Mouse (Mus musculus) adrenal gland, adult 2 months (tissue): ENCODE results near the gene Adm. TPM values are rescaled to one million over a fixed set of nuclear protein-coding genes. Genes with fewer than 3 reads are reported as not detected.
"Not testable (repeated sequence)": the region's sequence is repeated elsewhere in the genome, so short reads cannot be mapped to it uniquely, and the experiment has no call there.

Source experiments
- DNase-seq: peaks from one replicate; pipeline ENCODE4 v3.0.0; 2021
- long read RNA-seq: library from polyadenylated mRNA; stranded (forward); transcript quantifications from one replicate; pipeline ENCODE4 v2.0.0, GENCODE M21; 2021
- polyA plus RNA-seq: library from polyadenylated mRNA; depleted of rRNA; stranded (reverse); fragments of >200 nt; gene quantifications from 2 replicates; pipeline ENCODE4 v1.2.3, GENCODE M21; 2012; rRNA removed
- total RNA-seq, 2 experiments: library from RNA; stranded (reverse); gene quantifications; 2 replicates each; pipeline ENCODE4 v1.2.3; 2021

Gene Adm
- total RNA-seq (10 to 100 TPM; 12.0 to 31.5 TPM), polyA plus RNA-seq (11.7 and 25.1 TPM in 2 replicates)
- long read RNA-seq, transcript Adm-201 (4 exons, 1,390 nt) = major isoform, 28 of 34 reads
- long read RNA-seq, partial matches to known transcripts = 2 of 34 reads
- long read RNA-seq, other reads (novel, unspliced or antisense) = 4 of 34 reads

DNA sequence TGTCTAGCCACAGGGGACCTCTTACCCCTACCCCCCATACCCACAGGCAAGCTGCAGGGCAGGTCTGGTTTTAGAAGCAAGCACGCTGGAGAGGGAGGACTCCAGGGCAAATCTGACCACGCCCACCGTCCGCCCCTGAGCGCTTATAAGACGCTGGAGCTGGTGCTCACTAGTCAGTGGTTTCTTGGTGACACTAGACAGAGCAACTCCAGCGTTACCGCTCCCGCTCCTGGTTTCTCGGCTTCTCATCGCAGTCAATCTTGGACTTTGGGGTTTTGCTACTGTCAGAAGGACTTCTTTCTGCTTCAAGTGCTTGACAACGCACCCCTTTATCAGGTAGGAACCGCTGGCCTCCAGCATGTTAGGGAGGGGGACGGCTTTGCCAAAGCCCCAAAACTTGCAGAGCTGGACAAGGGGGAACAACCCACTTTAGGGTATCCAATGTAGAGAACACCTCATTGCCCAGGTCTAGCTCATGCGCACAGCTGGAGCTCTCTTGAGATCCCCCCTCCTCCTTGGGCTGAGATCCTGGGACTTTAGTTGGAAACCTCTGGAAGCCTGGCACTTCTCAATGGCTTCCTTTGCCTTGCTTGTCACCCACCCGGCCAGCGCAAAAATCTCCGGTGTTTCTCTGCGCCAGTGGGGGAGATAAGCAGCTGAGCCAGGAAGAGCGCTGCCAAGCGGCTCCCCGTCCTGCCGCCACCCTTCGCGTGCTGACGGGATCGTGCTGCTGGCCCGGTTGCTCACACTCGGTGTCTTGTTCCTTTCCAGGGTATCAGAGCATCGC, at the start of gene Adm:
Gene Adm (plus strand): TSS at position 176 of the 787 bp plus-strand sequence.
- peak; percentile 89 for DNase-seq

DNA sequence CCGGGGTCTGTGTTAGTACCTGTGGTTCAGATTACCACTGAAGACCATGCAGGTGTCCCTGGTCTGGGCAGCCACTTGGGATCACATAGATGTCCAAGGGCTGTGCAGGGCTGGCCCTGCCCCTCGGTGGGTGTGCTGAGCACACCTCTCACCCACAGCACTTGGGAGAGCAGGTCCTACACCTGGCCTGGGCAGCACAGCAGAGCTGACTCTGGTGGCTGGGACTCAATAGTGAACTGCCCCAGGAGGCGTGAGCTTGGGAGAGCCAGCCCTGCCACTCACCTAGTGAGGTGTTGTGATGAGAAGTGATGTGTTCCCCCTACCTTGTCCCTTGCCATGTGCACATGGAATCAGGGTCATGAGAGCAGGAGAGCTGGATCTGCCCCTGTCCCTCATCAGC, 43.8 kb upstream of the Adm start:
- no peak for DNase-seq

DNA sequence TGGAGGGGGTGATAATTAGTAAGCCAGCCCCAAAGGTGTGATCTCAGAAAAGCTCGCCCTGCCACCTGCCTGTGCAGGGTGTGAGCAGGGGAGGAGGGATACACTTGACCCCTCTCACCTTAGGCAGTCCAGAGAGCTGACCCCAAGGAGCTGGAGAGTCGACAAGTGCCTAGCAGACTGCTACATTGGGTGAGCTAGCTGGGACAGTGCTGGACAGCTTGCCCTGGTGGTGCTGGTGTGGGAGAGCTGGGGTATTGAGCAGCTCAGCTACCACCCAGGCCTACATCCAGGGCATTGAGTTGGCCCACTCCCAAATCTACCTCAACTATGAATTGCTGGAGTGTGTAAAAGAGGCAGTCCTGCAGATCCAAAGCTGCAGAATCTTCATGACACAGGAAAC, 43.3 kb upstream of the Adm start:
- DNase-seq = no peak

DNA sequence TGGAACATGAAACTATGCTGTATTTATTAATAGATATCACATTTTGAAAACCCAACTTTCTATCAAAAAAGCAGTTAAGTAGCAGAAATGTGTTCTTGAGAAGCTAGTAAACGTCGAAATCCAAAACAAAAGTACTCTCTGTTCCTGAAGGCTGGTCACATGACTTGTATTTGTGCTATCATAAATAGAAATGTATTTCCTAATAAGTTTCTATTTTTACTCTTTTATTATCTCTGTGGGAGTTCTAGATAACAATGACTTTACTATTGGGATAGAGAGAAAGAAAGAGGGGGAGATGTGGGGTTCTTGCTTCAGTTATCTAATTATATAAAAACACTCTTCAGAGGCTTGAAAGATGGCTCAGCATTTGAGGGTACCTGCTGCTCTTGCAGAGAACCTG, 42.2 kb upstream of the Adm start:
- DNase-seq = no peak

DNA sequence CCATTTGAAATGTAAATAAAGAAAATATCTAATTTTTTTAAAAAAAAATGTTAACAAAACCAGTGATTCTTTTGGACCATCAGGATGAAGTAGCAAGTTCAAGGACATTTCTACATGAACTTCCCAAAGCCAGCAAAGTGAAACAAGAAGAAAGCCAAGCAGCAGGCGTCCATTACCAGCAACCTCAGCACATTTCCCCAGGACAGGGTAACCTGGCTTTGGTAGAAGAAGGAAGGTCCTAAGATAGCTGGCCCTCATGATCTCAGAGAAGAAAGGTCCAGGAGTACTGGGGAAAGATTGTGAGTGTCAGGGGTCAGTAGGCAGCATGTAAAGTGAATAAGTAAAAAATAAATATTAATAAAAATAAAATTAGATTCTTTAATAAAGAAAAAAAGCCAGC, 39.7 kb upstream of the Adm start:
- DNase-seq = no peak

DNA sequence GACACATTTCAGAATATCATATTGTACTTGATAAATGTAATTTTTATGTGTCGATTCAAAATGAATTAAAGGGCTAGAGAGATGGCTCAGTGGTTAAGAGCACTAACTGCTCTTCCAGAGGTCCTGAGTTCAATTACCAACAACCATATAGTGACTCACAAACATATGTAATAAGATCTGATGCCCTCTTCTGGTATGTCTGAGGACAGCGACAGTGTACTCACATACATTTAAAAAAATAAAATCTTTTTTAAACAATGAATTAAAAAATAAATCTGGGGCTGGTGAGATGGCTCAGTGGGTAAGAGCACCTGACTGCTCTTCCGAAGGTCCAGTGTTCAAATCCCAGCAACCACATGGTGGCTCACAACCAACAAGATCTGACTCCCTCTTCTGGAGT, 33.5 kb upstream of the Adm start:
- not testable (repeated sequence) for DNase-seq

DNA sequence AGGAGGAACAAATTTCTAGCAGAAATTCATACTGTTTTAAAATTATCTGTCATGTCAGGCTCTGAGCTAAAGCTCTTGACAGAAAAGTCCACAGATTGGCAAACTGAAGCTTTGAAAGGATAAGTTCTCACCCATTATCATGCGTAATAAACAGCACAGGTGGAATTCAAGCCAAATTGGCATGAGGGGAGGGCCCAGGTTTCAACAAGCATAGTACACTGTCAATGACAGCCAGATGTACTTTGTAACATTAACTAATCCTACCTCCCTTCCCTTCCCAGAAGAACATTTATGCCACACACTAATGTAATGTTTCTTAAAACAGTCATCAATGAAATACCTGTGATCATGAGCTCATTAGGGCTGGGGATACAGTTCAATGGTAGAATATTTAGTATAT, 30.3 kb upstream of the Adm start:
- no peak for DNase-seq

DNA sequence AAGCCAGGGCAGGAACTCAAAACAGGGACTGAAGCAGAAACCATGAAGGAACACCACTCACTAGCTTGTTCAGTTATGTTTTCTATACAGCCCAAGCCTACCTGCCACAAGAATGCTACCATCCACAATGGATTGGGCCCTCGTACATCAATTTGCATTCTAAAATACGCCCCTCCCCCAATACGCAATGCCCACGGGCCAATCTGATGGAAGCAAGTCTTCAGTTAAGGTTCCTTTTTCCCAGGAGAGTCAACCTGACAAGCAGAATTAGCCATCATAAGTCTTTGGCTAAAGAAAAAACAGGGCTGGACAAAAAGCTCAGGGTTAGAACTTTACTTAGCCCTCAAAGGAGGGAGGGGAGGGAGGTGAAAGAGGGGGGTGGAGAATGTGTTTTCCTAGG, 22.0 kb upstream of the Adm start:
- no peak for DNase-seq

DNA sequence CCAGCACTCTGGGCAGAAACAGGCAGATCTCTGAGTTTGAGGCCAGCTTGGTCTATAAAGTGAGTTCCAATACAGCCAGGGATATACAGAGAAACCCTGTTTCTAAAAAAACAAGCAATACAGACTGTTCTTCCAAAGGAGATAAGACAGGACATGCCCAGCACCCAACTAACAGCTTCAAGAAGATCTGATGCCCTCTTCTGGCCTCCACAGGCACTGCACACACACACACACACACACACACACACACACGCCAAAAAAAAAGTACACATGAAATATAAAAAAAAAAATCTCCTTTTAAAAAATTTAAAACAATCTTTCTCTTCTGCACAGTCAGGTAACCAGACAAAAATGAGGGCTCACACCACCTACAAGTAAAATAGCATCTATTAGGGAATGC, 20.6 kb upstream of the Adm start:
- no peak for DNase-seq

DNA sequence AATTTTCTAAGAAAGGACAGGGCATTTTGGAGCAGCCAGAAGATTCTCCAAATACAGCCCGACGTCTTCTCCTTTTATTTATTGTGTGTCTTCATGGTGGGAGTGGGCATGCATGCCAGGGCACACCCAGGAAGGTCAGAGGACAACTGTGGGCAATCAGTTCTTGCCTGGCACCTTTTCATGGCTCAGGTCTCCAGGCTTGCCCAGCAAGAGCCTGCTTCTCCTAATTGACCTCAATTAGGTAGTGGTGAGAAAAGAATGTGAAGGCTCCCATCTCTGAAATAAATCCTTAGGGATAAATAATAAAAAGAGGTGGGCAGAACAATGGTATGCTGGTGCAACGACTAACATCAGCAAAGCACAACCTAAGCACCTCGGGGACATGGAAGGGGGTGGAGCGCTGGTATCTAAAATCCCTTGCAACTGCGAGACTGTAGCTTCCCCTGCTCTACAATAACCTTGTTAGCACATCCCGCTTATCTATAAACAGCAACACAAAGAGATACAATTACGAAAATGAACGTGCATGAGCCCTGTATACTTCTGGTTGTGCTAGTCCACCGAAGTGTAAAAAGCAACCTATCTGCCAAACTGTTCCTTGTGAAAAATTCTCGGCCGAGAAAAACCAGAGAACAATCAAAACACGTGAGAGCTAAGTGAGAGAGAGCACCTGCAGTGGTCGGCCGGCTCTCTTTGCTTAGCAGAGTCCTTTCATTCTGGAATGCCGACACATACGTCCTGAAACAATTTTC, 13.9 kb upstream of the Adm start:
- no peak for DNase-seq

DNA sequence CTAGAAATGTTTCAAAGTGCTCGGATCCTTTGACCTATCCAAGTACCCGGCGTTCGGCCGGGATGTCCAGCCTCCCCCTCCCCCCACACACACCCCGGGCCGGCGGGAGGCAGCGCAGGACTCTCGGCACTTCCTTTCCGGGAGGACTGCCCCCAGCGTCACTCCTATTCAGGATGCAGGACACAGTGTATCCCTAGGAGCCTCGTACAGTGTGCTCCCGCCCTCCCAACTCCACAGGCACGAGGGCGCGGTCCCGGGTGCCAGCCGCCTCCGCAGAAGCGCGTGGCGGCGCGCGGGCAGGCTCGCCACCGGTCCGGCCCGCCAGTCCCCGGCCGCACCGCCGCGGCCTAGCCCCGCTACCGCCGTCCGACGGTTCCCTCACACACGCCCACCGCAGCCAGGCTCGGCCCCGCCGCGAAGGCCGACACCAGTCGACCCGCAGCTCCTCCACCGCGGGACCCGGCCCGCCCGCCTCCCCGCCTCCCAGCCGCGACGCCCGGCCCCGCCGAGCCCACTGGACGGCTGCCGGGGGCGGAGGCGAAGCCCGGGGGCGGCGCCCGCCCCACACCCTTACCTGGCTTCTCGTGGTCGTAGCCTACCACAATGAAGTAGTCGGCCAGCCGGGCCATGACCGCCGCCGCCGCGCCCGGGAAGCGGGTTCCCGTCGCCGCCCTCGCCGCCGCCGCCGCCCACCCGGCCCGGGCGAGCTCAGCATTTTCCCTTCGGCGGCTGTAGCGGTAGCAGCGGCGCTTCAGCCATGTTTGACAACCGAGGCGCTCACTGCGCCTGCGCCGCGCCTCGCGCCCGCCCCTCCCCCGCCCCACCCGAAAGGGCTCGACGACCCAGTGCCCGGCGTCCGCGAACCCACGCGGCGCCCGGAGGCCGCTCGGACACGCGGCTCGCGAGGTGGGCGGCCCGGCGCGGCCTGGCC, 13.1 kb upstream of the Adm start, which contains the start of gene Sbf2:
Gene Sbf2 (minus strand): TSS at position 790 of the 931 bp plus-strand sequence.
- DNase-seq = peak; percentile 92

DNA sequence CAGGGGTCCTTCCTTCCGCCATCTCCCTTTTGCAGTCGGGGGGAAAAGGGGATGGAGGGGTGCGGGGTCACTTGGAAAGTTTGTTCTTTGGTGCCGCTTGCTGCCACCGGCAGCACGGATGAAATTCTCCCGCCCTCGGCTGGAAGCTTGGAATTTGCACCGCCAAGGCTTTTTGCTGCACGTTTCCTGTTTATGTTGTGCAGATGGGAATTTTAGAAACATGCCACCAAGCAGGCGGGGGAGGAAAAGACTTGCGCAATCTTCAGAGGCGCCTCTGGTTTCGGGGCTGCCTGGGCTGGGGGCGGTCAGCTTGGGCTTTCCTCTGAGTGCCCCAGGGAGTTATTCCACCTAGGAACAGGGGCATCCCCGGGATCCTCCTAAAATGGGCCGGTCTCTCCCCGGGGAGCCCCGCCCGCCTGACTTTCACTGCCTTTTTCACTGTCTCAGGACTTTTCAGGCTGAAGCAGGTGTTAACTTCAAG, 12.3 kb upstream of the Adm start:
- DNase-seq = peak; percentile 84

DNA sequence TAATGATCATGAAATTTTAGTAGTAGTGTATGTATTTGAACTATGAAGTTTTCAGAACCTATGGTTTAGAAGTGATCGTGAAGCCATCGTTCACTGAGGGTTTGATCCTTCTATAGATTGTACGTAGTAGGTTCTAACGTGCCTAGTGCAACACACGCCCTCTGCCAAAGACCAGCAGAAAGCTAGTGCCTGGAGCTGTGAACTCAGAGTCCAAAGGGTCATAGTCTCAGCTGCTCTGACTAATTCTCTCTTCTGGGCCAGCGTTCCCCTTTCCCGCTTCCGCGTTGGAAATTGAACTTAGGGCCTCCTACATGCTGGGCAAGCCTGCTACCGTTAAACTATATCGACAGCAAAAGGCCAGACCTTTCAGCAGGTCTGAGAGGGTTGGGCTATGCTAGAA, 11.7 kb upstream of the Adm start:
- no peak for DNase-seq

DNA sequence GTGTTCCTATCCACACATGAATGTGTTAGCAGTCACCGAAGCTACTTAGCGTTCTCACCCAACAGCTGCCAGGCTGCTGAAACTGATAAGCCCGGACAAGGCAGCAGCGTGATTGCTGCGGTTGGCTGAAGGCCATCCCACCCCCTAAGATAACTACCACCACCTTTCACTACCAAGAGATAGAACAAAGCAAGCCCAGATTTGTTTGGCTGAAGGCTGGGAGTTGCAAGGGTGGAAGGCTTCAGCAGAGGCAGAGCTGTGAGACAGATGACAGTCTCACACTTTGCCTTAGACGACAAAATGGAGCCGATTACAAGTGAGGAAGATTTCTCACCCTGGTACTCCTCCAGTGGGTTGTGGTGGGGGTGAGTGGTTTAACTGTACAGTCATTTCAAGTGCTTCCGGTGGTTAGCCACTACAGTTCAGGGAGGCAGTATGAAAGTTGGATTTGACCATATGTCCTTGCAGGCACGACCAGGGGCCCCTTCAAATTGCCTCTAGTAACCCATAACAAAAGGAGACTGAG, 8.3 kb upstream of the Adm start:
- no peak for DNase-seq

DNA sequence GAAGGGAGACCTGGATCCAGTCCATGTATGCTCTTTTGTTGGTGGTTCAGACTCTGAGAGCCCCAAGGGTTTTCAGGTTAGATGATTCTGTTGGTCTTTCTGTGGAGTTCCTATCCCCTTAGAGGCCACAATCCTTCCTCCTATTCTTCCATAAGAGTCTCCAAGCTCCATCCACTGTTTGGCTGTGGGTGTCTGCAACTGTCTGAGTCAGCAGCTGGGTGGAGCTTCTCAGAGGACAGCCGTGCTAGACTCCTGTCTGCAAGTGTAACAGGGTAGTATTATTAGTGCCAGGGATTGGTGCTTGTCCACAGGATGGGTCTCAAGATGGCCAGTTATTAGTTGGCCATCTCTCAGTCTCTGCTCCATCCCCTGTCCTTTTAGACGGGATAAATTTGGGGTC, 3.4 kb upstream of the Adm start:
- DNase-seq = no peak

DNA sequence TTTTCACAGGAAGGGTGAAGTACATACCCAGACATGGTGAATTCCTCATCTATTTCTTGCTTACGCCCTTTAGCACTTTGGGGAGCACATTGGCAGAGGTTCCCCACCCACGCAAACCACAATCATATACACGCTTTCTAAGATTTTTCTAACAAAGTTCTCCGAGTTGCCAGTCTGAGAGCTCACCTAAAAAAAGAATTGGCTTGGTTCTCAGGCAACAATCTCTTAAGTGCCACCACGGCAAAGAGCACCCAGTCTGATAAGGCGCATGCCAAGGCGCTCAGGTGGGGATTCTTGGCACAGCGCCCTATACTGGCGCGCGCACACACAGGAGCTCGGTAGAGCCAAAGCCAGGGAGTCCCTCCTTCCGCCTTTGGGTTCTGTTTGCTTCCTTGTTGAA, 2.5 kb upstream of the Adm start:
- DNase-seq = no peak

DNA sequence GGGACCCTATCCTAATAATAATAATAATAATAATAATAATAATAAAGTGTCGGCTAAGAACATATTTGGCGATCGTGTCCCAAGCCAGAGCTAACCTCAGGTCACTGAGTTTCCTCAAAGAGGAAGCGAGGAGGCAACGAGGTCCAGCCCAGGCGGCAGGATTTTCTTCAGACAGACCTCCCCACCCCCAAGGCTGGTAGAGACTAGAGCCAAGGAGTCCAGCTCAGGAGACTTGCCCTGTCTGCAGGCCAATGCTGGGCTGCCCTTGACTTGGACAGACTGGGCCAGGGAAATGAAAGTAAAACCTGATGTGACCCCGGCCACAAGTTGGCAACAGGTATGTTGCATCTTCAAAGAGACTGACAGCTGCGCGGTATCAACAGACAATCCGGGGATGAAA, 2.0 kb upstream of the Adm start:
- no peak for DNase-seq

DNA sequence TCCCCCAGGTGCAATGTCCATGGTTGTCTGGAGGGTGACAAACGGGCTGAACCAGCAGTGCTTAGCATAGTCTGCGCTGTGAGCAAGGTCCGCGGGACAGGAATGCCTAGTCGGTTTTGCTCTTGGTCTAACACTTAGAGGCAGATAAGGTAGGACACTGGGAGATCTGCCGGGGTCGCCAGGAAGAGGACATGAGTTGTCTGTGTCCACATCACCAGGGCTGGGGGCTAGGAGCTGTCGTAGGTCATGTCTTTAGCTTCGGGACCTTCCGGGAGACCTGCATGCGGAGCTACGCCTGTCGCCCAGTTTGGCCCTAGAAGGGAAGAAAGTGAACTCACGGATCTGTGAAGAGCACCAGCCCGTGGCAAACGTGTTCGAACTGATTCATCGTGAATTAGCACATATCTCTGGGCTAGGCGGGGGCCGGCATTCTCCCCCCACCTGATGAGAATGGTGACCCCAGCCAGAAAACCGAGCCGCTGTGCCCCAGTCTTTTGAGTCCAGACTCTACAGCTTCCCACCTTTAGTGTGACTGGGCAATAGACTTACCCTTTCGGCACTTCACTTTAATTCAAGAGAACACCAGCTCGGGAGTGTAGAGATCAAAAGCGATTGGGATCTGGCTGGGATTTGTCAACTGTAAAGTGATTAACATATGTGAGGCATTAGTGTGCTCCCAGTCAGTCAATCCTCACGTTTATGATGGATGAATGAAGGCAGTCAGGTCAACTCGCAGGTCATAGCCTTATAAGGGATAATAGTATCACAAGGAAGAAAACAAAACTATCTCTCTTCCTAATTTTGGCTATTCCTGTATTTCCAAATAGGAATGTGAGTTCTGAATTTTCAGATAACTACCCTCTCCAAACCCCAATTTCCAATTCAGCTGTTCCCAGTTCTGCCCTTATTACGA, 1.0 kb upstream of the Adm start:
- DNase-seq = peak; percentile 28

DNA sequence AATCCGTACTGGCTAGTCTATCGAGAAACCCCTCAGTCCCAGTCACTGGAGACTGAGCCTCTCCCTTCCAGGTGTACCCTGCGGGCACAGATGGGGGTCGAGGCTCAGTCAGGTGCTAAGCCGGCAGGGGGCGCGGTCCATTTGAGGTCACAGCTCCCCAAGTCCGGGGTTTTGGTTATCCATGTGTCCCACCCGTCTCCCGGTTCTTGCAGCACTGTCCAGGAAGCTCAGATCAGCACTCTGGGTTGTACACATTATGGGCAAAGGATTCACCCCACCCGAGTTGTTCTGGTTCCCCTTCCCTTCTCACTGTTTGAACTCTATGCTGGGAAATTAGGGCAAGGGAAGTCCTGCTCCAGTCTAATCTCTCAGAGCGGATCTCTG, 370 bp upstream of the Adm start:
- DNase-seq = no peak

DNA sequence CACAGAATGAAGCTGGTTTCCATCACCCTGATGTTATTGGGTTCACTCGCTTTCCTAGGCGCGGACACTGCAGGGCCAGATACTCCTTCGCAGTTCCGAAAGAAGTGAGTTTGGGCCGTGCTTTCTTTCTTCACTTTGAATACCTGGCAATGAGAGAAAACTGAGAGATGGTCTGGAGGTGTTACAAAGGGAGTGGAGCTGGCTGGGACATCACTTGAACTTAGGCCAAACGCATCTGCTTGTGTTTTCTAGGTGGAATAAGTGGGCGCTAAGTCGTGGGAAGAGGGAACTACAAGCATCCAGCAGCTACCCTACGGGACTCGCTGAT, 776 bp downstream of the Adm start:
- no peak for DNase-seq
